Mouse (Mus musculus) G1E (cell line): ENCODE measurements around the gene Clasp1.

Experiments
- CTCF ChIP-seq: IDR thresholded peaks from 2 replicates; pipeline ENCODE4 v1.5.1; 2012; ENCODE audit warnings: low read depth, low read length, inconsistent platforms, mixed read lengths
- GATA1 ChIP-seq: IDR thresholded peaks from 2 replicates; pipeline ENCODE4 v1.6.1; 2012; ENCODE audit warnings: borderline replicate concordance, low read length, inconsistent platforms, mixed read lengths
- TAL1 ChIP-seq: conservative IDR thresholded peaks from 2 replicates; pipeline ENCODE4 v1.6.1; 2012; ENCODE audit warnings: low read depth, low read length, inconsistent platforms, mixed read lengths

GRCm38 (mm10) chr1:118389454-118390265, 802 bp downstream of the Clasp1 start:
- TF ChIP-seq CTCF (no peak), GATA1 (no peak), TAL1 (no peak)
